Mouse (Mus musculus): ENCODE measurements around the gene Mesp1.

Gene Mesp1

DNA sequence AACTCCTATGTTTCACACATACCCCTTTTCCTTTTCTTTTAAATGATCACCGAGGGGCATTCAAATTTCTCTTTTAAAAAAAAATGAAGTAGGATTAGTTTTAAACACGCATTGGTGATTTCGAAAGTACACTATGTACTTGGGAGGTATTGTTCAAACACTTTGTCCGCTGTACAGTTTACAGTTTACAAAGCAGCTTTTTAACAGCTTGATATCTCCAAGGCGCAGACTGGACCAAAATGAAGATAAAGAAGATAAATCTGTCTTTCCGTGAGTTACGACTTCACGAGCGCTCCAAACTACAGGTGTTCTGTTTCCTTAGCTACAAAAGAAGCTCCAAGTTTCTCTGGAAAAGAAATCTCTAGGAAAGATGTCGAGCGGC, 51.3 kb downstream of the Mesp1 start:
- DNase-seq (ENCODE audit: low read depth, low spot score): no peak

Data from skeletal muscle tissue, adult 2 months (tissue).